Mouse (Mus musculus): ENCODE results near the gene Tbc1d17.

Tbc1d17 gene

GRCm38 (mm10) chr7:44868919-44869696, 20.2 kb upstream of the Tbc1d17 start:
- peak; percentile 59 to 75 for DNase-seq

DNA sequence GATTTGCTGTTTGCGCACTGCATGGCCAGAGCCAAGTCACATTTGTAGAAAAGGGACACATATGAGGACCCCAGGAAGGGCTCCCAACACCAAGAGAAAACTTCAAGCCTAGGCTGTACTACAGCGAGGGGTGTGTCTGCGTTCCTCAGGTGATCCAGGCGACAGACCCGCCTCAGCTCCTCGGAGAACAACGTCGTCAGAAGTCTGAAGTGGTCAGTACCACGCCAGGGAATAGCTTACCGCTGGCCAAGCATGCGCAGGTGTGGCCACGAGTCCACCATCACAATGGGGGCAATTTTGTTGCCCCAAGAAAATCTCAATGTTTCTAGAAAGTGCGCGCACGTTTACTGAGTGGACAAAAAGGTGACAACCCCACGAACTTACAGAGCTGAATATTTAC, 19.6 kb upstream of the Tbc1d17 start:
- no peak for DNase-seq

DNA sequence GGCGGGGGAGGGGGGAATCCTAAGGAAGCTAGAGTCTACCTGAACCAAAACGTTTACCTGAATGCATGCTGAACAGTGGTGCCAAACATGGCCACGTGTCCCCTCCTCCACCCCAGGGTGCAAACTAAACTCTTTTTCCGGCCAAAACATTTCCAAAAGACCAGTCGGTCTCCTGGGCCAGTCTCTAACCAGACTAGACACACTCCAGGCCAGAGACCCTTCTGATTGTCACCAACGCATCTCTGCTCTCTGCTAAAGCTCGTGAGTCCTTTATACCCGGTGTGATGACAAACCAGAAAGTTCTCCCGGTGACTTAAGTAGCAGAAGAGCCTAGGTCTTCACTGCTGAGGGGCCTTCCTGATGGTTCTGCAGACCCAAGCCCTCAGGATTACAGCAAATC, 18.9 kb upstream of the Tbc1d17 start:
- DNase-seq, result no peak

GRCm38 (mm10) chr7:44867010-44867702, 18.3 kb upstream of the Tbc1d17 start:
- no peak for DNase-seq

GRCm38 (mm10) chr7:44866276-44867009, 17.6 kb upstream of the Tbc1d17 start:
- no peak for DNase-seq

- no peak for DNase-seq
Observed at GRCm38 (mm10) chr7:44864595-44865542, 16.0 kb upstream of the Tbc1d17 start.

DNA sequence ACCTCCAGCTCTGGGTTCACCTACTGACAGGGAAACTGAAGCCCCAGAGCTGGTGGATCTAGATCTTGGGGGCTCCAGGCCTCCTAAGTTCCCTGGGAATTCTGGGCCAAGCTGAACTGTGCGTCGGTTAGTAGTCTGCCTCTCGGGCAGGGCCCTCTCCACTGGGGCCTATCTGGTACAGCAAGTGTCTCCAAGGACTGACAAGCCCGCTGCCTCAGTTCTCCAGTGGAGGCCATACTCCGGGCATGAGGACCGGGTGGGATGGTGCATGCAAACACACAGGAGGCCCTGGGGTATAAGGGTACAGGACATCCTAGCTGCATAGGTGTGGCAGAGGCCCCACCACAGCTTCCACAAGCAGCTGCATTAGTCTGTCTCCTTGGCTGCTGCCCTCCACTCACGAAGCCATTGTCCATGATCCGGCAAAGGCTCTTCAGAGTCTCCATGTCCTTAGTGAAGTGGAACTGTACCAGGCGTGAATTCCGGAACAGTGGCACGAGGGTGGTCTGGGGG, 15.2 kb upstream of the Tbc1d17 start:
- no peak for DNase-seq

DNA sequence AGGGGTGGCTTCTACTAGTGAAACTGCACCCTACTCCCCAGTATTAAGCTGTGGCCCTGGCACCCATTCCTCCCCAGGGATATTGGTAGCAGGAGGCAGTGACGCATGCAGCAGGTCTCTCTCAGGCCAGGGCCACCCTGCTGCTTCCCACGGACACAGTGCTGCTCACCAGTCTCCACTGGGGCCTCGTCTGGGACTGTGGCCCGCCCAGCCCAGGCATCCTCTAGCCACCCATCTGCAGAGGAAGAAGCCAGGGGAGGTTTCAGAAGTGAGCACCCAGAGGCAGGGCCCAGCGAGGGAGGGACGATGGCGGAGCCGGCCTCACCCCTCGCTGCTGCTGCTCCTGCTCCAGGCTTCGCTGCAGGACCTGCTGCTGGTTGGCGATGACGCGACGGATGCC, 14.3 kb upstream of the Tbc1d17 start:
- DNase-seq, result no peak

DNA sequence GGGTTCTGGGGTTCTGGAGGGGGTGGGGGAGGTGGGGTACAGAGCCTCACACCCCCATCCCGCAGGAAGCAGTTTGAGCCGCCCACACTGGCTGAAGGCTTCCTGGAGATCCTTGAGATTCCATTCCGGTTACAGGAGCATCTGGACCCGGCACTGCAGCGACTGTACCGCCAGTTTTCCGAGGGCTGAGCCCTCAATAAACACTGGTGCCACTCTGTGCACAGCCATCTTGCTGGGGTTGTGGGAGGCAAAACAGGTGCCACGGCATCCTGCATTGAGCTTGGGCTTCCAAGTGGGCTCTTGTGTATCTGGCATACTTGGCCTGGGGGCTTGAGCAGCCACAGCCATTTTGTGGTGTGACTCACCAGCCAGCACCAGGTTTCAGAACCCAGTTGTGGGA, 13.6 kb upstream of the Tbc1d17 start:
- DNase-seq, result no peak

DNA sequence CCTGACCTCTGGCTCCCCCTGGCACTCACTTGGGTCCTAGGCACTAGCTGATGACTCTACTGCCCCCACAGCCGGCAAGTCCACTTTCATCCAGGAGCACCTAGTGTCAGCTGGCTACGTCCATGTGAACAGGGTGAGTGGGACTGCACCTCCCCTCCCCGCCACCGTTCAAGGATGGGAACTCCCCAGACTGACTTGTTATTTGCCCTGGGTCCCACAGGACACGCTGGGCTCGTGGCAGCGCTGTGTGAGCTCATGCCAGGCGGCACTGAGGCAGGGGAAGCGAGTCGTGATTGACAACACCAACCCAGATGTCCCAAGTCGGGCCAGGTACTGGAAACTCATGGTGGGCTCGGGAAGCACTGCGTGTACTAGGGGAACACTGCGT, 12.5 kb upstream of the Tbc1d17 start:
- DNase-seq, result no peak

DNA sequence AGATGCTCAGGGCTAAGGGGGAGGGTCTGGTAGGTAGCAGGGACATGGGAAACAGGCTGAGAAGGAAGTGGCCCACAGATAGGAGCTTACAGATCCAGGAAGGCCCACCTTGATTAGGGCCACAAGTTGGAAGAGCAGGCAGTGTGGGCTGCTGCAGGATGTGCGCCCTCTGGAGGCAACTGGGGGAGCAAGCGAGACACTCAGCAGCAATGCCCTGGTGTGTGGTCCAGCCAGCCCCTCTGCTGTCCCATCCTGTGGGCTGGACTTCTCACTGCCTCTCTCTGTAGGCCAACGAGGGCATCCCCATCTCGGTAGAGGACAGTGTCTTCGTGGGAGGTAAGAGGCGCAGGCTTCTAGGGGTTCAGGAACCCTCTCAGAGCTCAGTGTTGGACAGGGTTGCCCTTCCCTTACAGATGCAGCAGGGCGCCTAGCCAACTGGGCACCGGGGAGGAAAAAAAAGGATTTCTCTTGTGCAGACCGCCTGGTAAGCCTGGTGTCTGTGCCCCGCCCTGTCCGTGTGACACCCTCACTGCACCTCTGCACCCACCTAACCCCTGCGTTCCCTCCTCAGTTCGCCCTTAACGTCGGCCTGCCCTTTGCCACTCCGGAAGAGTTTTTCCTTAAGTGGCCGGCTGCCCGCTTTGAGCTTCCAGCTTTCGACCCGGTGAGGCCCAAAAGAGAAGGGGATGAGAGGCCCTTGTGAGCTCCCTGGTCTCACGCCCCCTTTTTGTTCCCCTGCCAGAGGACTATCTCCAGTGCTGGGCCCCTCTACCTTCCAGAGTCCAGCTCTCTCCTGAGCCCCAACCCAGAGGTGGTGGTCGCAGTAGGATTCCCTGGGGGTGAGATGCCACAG, 11.9 kb upstream of the Tbc1d17 start:
- peak; percentile 62 to 67 for DNase-seq

- no peak for DNase-seq
Observed at GRCm38 (mm10) chr7:44859896-44860295, 11.0 kb upstream of the Tbc1d17 start.

GRCm38 (mm10) chr7:44857905-44858304, 9.0 kb upstream of the Tbc1d17 start:
- DNase-seq, result peak in 1 of 2 experiments; percentile 40

- peak; percentile 82 to 85 for DNase-seq
Observed at GRCm38 (mm10) chr7:44857042-44857552, 8.2 kb upstream of the Tbc1d17 start, which contains the start of gene Pnkp. Gene Pnkp, plus strand, starts transcription at chr7:44857139.

DNA sequence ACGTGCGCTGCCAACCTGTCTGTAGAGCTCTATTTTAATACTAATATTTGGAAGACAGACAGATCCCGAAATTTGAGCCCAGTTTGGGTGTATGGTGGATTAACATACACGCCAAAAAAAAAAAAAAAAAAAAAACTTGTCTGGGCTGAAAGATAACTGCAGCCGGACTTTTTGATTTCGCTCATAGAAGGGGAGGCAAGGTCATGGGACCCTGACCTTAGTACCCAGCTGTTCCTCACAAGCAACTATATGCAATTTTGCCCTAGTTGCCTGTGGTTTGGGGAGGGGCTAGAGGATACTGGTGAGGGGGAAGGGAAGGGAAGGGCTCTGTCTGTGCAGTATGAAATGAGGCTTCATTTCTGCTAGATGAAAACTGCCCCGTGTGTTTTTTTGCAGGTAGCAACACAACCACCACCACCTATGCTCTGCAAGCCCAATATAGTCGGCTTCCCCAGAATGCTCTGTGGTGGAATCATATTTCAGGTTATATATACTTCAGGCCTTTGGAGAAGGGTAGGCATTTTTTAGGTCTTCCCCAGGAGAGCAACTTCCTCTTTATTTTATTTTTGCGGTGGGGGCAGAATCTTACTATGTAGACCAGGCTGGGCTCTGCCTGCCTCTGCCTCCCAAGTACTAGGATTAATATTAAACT, 7.5 kb upstream of the Tbc1d17 start:
- peak in 1 of 2 experiments; percentile 63 for DNase-seq

DNA sequence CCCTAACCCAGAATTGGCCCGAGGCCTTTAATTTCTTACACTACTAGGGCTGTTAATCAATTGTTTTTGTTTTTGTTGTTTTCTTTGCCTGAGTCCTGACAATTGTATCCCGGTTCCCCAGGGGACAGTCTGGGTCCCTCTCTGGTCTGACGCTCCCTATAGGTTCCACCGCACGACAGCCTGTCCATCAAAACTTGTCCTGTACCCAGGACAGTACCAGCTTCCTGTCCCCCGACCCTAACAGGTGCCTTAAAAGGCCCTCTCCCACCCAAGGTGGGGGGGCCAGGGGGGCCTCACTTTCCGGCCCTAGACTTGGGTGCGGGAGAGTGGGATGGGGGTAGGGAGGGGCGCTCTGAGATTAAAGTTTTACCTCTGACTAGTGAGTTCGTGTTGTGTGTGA, 6.2 kb upstream of the Tbc1d17 start:
- DNase-seq, result peak in 1 of 2 experiments; percentile 56

DNA sequence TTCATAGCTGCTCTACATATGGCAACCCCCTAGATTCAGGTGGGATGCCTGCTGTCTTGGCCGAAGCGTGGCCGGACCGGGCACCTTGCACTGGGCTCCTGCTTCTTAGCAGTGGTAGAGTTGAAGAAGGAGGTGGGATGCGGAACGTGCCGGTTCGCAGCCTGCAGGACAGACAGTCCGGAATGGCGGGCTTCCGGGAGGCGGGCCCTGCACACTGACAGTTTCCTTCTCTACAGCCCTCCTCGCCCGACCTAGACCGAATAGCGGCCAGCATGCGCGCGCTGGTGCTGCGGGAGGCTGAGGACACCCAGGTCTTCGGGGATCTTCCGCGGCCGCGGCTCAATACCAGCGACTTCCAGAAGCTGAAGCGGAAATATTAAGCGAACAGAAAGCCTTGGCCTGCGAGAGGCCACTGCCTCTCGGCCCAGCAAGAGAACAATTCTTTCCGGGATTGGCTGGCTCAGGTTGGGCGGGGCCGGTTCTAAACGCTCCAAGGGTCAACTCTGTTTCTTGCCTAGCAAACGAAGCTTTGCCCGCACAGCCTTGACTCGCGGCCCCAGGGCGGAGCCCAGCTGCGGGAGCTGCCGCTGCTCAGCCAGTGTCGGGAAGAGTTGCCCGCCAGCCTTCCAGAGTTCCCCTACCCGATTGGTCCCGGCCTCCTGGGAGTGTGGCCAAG, 5.6 kb upstream of the Tbc1d17 start:
- peak; percentile 83 to 84 for DNase-seq

GRCm38 (mm10) chr7:44853596-44854355, 4.9 kb upstream of the Tbc1d17 start:
- no peak for DNase-seq

DNA sequence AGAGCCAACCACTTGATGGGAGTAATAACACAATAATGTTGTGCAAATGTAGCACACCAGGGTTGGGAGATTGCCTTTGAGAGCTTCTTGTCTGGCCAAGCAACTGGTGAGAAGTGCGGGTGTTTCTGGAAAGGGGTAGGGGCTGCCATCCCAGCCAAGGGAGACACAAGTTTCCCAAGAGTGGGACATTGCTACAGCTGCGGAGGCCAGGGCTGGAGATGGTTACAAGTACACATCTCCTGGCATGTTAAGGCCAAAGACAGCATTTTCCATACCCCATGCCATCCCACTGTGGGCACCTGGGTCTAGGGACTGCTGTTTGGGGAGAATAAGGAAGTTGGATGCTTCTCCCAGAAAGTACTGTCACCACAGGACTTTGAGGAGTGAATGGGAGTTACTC, 4.2 kb upstream of the Tbc1d17 start:
- no peak for DNase-seq

Data from thymus, postnatal 36 days (tissue).